Mouse (Mus musculus): Measurements from ENCODE around the gene Dnajc6. TPM values are rescaled to one million over a fixed set of nuclear protein-coding genes. Genes with fewer than 3 reads are reported as not detected.

Dnajc6 gene
- polyA plus RNA-seq, 1 experiment: 1.9 TPM

DNA sequence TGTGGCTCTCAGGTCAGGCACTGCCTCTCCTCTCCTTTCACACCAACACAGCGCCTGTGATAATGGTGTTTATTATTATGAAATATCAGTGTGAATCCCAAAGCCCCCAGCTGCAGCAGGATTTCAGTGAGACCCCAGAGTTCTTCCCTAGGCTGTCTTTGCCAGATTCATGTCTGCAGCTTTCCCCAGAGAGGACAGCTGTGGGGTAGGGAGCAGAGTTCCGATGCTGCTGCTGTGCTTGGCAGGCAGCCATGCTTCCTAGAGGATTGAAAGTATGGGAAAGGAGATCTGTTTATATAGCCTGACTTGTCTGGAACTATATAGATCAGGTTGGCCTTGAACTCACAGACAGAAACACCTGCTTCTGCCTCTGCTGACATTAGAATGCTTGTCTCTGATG lies 34.4 kb upstream of the Dnajc6 start:
- no peaks in the 10 kb centered on the region for H3K4me1 ChIP-seq (ENCODE audit: control insufficient read depth, insufficient read depth, low read length)
- TF ChIP-seq CTCF (IDR thresholded peaks at IDR 0.05; ENCODE audit: insufficient read depth, low read length): no peak
- TF ChIP-seq POLR2A (IDR thresholded peaks at IDR 0.05; ENCODE audit: borderline replicate concordance, extremely low read depth, low read depth, low read length): no peak
- WGBS: 55% methylated on average over 2 of the region's 2 CpGs
- H3K4me3 ChIP-seq (replicated peaks; ENCODE audit: extremely low read depth, low read depth, low read length): no peak overlapping the region
- DNase-seq: no peak

DNA sequence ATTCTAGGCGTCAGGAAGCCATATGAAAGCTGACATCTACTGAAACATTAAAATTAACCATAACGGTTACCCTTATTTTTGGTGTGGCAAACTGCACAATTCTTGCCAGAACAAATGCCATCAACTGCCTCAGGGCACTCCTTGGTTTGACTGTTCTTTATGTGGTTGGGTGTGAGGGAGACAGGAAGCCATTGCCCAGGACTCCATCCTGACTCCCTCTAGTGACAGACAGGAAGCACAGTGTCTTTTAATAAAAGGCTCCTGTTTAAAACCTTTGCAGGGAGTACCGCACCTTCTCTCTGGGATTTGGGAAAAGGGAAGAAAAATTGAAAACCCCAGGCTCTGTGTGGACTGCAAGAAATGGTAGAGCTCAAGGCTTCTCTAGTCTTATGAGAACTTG lies 30.2 kb upstream of the Dnajc6 start:
- 57% methylated on average over 3 of the region's 3 CpGs for WGBS

DNA sequence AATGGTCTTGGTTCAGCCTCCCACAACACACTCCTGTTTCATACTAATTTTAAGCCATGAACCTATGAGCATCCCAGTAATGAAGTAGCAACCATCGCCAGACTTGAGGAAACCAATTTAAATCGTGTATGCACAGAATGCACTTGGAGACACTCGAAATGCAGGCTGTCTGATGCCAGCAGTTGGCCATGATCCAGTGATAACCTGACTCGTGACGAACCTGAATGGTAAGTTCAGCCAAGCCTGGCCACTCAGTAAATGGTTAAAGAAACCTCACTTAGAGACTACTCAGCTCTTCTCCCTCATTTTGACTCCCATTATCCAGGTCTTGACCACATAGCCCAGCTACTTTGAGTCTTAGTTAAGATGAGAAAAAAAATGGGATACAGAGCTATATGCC lies 27.2 kb upstream of the Dnajc6 start:
- no peak for DNase-seq
- Histone ChIP-seq H3K4me3 (replicated peaks; ENCODE audit: extremely low read depth, low read depth, low read length) (no peak overlapping the region), H3K4me1 (ENCODE audit: control insufficient read depth, insufficient read depth, low read length) (no peaks in the 10 kb centered on the region)
- WGBS: 64% methylated on average over 5 of the region's 5 CpGs
- no peak for TF ChIP-seq CTCF (IDR thresholded peaks at IDR 0.05; ENCODE audit: insufficient read depth, low read length)
- TF ChIP-seq POLR2A (IDR thresholded peaks at IDR 0.05; ENCODE audit: borderline replicate concordance, extremely low read depth, low read depth, low read length): no peak

More for the DNA sequence above, 30.2 kb upstream of the Dnajc6 start:
- H3K4me3 ChIP-seq (replicated peaks; ENCODE audit: extremely low read depth, low read depth, low read length): no peak overlapping the region
- no peak for DNase-seq
- TF ChIP-seq CTCF (IDR thresholded peaks at IDR 0.05; ENCODE audit: insufficient read depth, low read length) (no peak), POLR2A (IDR thresholded peaks at IDR 0.05; ENCODE audit: borderline replicate concordance, extremely low read depth, low read depth, low read length) (no peak)
- H3K4me1 ChIP-seq (ENCODE audit: control insufficient read depth, insufficient read depth, low read length): no peaks in the 10 kb centered on the region

DNA sequence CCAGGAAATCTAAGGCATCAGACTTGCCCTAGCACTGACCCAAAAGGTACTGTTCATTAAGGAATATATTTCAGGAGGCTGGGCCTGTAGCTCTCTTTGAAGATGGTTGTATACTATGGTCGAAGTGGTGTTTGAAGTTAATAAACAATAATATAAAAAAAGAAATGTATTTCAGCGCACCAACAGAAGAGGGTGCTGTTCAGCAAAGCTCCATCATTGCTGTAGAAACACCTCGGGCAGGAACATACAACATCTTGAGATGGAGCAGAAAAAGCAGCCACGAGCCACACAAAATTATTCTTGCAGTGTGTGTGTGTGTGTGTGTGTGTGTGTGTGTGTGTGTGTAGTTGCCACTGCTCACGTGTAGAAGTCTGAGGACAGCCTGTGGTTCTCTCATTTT lies 25.9 kb upstream of the Dnajc6 start:
- WGBS: 40% methylated on average over 5 of the region's 5 CpGs
- Histone ChIP-seq H3K4me1 (ENCODE audit: control insufficient read depth, insufficient read depth, low read length) (no peaks in the 10 kb centered on the region), H3K4me3 (replicated peaks; ENCODE audit: extremely low read depth, low read depth, low read length) (no peak overlapping the region)
- no peak for DNase-seq
- TF ChIP-seq CTCF (IDR thresholded peaks at IDR 0.05; ENCODE audit: insufficient read depth, low read length): peak; percentile 22; the same call in 1 of the 2 replicates
- no peak for TF ChIP-seq POLR2A (IDR thresholded peaks at IDR 0.05; ENCODE audit: borderline replicate concordance, extremely low read depth, low read depth, low read length)

GRCm38 (mm10) chr4:101472767-101473166 lies 23.7 kb upstream of the Dnajc6 start:
- 61% methylated on average over 3 of the region's 3 CpGs for WGBS
- H3K4me1 ChIP-seq (ENCODE audit: control insufficient read depth, insufficient read depth, low read length): no peaks in the 10 kb centered on the region
- no peak for TF ChIP-seq POLR2A (IDR thresholded peaks at IDR 0.05; ENCODE audit: borderline replicate concordance, extremely low read depth, low read depth, low read length)
- no peak for TF ChIP-seq CTCF (IDR thresholded peaks at IDR 0.05; ENCODE audit: insufficient read depth, low read length)
- no peak for DNase-seq
- no peak overlapping the region for H3K4me3 ChIP-seq (replicated peaks; ENCODE audit: extremely low read depth, low read depth, low read length)

DNA sequence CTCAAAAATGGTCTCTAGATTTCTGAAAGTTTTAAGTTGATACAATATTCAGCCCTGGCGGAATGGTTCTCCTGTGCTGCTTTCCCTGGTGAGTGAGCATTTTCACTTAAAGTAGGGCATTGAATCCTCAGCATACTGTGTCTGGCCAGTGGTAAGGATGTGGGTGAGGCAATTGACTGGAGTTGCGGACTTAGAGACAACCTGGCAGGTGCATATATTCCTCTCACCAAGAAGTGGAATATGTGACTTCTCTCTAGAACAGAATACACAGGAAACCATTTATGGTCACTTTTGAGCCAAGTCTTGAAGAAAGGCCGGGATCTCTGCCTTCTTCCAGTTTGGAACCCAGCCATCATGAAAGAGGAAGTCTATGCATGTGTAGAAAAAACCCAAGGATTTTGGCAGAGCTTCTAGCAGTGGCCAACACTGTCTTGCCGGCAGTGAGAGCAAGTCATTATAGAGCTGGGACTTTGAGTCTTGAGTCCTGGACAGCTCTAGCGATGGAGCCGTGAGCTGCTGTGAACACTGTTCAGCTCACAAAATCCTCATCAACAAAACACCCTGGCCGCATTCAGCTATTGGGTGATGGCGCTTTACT lies 6.0 kb upstream of the Dnajc6 start:
- TF ChIP-seq POLR2A (IDR thresholded peaks at IDR 0.05; ENCODE audit: borderline replicate concordance, extremely low read depth, low read depth, low read length): no peak
- TF ChIP-seq CTCF (IDR thresholded peaks at IDR 0.05; ENCODE audit: insufficient read depth, low read length): no peak
- DNase-seq: no peak
- 57% methylated on average over 8 of the region's 8 CpGs for WGBS

DNA sequence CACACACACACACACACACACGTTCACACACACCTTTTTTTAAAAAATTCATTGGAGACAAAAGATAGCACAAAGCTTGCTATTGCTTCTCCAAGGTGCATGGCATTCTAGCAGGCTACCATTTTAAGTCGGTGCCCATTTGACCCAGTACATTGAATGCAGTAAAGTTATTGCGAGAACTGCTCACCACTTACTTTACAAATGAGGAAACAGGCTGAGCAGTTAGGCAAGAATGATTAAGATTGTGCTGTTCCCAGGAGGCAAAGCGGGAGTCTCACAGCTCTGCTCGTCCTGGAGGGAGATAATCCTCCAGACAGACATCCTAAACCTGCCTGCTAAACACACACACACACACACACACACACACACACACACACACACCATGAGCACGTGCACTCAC lies 4.7 kb upstream of the Dnajc6 start:
- 69% methylated on average over 6 of the region's 6 CpGs for WGBS
- H3K4me3 ChIP-seq (replicated peaks; ENCODE audit: extremely low read depth, low read depth, low read length): no peak overlapping the region
- no peaks in the 10 kb centered on the region for H3K4me1 ChIP-seq (ENCODE audit: control insufficient read depth, insufficient read depth, low read length)
- TF ChIP-seq POLR2A (IDR thresholded peaks at IDR 0.05; ENCODE audit: borderline replicate concordance, extremely low read depth, low read depth, low read length) (no peak), CTCF (IDR thresholded peaks at IDR 0.05; ENCODE audit: insufficient read depth, low read length) (no peak)
- no peak for DNase-seq

More for the DNA sequence above, 6.0 kb upstream of the Dnajc6 start:
- Histone ChIP-seq H3K4me3 (replicated peaks; ENCODE audit: extremely low read depth, low read depth, low read length) (no peak overlapping the region), H3K4me1 (ENCODE audit: control insufficient read depth, insufficient read depth, low read length) (no peaks in the 10 kb centered on the region)

DNA sequence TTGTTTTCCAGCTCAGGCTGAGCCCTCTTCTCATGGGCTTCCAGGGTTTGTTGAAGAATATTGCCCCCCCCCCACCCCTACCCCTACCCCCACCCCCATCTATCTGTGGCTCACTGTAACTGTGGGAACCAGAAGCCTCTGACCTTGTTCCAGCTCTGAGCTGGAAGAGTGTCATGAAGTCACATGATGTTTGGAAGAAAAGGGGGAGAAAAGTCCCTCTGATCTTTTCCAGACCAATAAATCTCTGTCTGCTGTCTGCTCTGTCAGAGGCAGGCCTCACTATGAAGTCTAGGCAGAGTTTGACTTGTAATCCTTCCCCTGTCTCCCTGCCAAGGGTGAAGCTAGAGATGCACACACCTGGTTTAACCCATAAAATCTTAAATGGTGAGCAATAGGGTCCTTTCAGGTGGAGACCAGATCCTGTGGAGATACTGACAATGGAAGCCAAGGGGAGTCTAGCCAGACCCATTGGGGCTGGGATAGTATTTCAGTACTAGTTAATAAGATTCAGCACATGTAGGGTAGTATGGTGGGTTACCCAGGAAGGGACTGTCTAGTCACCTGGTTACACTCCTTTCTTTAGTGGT lies 2.7 kb upstream of the Dnajc6 start:
- no peaks in the 10 kb centered on the region for H3K4me1 ChIP-seq (ENCODE audit: control insufficient read depth, insufficient read depth, low read length)
- DNase-seq: no peak
- no peak overlapping the region for H3K4me3 ChIP-seq (replicated peaks; ENCODE audit: extremely low read depth, low read depth, low read length)
- TF ChIP-seq CTCF (IDR thresholded peaks at IDR 0.05; ENCODE audit: insufficient read depth, low read length) (no peak), POLR2A (IDR thresholded peaks at IDR 0.05; ENCODE audit: borderline replicate concordance, extremely low read depth, low read depth, low read length) (no peak)

DNA sequence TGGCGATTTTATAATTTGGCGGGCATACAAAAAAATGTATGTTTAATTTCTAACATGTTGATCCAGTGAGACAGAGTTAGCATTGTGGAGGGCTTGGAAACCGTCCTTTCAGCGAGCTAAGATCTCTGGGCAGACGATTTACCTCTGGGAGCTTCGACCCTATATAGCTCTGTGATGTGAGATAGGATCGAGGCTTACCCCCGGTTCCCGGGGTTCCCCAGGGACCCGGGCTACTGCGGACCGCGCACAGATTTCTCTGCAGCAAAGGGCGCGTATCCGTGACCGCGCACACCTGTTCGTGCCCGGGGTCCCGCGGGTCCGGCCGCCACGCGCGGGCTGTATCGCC lies 287 bp upstream of the Dnajc6 start:
- no peaks in the 10 kb centered on the region for H3K4me1 ChIP-seq (ENCODE audit: control insufficient read depth, insufficient read depth, low read length)
- no peak for DNase-seq
- H3K4me3 ChIP-seq (replicated peaks; ENCODE audit: extremely low read depth, low read depth, low read length): no peak overlapping the region
- TF ChIP-seq CTCF (IDR thresholded peaks at IDR 0.05; ENCODE audit: insufficient read depth, low read length) (no peak), POLR2A (IDR thresholded peaks at IDR 0.05; ENCODE audit: borderline replicate concordance, extremely low read depth, low read depth, low read length) (no peak)
- WGBS: 3% methylated on average over 28 of the region's 28 CpGs

DNA sequence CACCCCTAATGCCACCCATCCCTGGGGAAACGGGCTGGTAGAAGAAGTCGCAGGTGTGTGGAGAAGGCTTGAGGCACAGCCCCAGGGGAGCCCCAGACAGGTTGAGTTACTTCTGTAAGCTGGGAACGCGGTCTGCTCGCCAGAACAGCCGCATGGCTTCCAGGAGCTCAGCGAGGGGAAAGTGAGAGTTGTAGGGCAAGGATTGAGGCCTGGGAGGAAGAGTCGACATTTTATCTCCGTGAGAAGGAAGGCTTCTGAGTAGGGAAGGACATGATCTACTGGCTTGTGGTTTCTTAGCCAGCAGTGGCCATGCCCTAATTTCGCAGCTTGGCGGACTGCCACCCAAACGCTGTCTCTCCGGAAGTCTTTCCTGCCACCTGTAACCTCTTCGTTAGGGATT lies 888 bp downstream of the Dnajc6 start:
- no peak overlapping the region for H3K4me3 ChIP-seq (replicated peaks; ENCODE audit: extremely low read depth, low read depth, low read length)
- WGBS: 8% methylated on average over 14 of the region's 14 CpGs
- TF ChIP-seq CTCF (IDR thresholded peaks at IDR 0.05; ENCODE audit: insufficient read depth, low read length) (no peak), POLR2A (IDR thresholded peaks at IDR 0.05; ENCODE audit: borderline replicate concordance, extremely low read depth, low read depth, low read length) (no peak)
- no peak for DNase-seq
- no peaks in the 10 kb centered on the region for H3K4me1 ChIP-seq (ENCODE audit: control insufficient read depth, insufficient read depth, low read length)

All from lung, adult 2 months (tissue).